ENCODE assay signal across 18 mouse cellular contexts in the genomic region with DNA sequence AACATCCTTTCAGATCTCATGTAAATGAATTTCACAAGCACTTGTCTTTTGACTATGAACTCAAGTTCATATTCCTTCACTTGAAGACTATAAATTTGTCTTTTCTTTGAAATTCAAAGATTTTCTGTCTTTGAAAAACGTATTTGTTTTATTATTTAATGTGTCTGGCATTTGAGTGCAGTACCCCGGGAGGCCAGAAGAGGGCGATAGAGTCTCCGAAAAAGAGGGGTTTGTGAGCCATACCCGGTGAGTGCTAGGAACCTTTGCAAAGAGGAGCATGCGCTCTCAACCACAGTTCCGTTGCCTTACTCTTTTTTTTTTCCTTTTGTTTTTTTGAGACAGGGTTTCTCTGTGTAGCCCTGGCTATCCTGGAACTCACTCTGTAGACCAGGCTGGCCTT.
DNase-seq lines count a peak whose midpoint lies in the region; TF ChIP-seq lines count a peak whose summit lies in the region.
"Had no signal": no experiment of that assay in that cellular context is flagged by ENCODE, and none has a peak within 500 bp of the region (broad histone marks: within the 10 kb centered on the region; RNA-seq: fewer than 3 reads in every experiment).

No protein-coding gene starts in this region.

- peak; percentile 69 for TF ChIP-seq CTCF in layer of hippocampus, adult 2 months (conservative IDR thresholded peaks at IDR 0.05)
- TF ChIP-seq CTCF in E14TG2a.4 (conservative IDR thresholded peaks at IDR 0.05; ENCODE audit: low read length), result peak; percentile 80
- peak; percentile 14; the same call in 1 of the 2 replicates for TF ChIP-seq CTCF in cortical plate, adult 2 months (IDR thresholded peaks at IDR 0.05; ENCODE audit: extremely low read depth, insufficient read depth, low read length)

- TF ChIP-seq POLR2A in cortical plate, adult 2 months (IDR thresholded peaks at IDR 0.05; ENCODE audit: extremely low read depth, insufficient read depth, low read length), result no peak

- peaks cover under 1% of the 10 kb centered on the region for H3K27me3 ChIP-seq in E14TG2a.4 (ENCODE audit: insufficient read depth, low read length)
- H3K27me3 ChIP-seq: CH12.LX; embryonic facial prominence, embryonic 13.5 days had no signal

- H3K9me3 ChIP-seq in E14TG2a.4 (ENCODE audit: low read length), result peaks cover 3% of the 10 kb centered on the region
- H3K9me3 ChIP-seq: embryonic facial prominence, embryonic 13.5 days; forebrain, embryonic 10.5 days had no signal

- H3K36me3 ChIP-seq in E14TG2a.4 (ENCODE audit: insufficient read depth, low read length), result no peaks in the 10 kb centered on the region
- H3K36me3 ChIP-seq: embryonic facial prominence, embryonic 13.5 days; forebrain, embryonic 10.5 days had no signal

- no peaks in the 10 kb centered on the region for H3K4me1 ChIP-seq in E14TG2a.4 (replicated peaks; ENCODE audit: low read depth, low read length)
- H3K4me1 ChIP-seq in cortical plate, adult 2 months (ENCODE audit: control insufficient read depth, insufficient read depth, low read length), result peaks cover 3% of the 10 kb centered on the region
- H3K4me1 ChIP-seq: embryonic facial prominence, embryonic 13.5 days; forebrain, embryonic 10.5 days had no signal

- no peak overlapping the region for H3K27ac ChIP-seq in layer of hippocampus, adult 2 months
- no peak overlapping the region for H3K27ac ChIP-seq in cortical plate, adult 2 months (ENCODE audit: insufficient read depth, low read length)
- H3K27ac ChIP-seq: embryonic facial prominence, embryonic 13.5 days; forebrain, embryonic 10.5 days had no signal

- no peak for DNase-seq in layer of hippocampus, adult 2 months (ENCODE audit: low spot score in 2 of 2)
- DNase-seq in layer of hippocampus, postnatal 25 days (ENCODE audit: extremely low spot score in 1 of 2, low spot score in 1 of 2), result no peak
- peak; percentile 2 for DNase-seq in 3T3-L1 (ENCODE audit: low read depth, low spot score)
- no peak for DNase-seq in neural tube, embryonic 10.5 days (ENCODE audit: extremely low spot score, low spot score)
- no peak for DNase-seq in ovary, postnatal 10 days (ENCODE audit: low spot score)
- DNase-seq: adrenal gland, postnatal 14 days; cerebellum, postnatal 36 days; heart, adult 18-20 months; kidney, postnatal 10 days; layer of hippocampus, adult 9-11 months; left cerebral cortex, postnatal 4 days; lung, adult 18-20 months; right cerebral cortex, postnatal 4 days had no signal

- no peak overlapping the region for H3K4me3 ChIP-seq in layer of hippocampus, adult 2 months
- no peak overlapping the region for H3K4me3 ChIP-seq in E14TG2a.4 (replicated peaks; ENCODE audit: low read length)
- no peak overlapping the region for H3K4me3 ChIP-seq in cortical plate, adult 2 months (ENCODE audit: insufficient read depth, low read length)
- H3K4me3 ChIP-seq: embryonic facial prominence, embryonic 13.5 days; forebrain, embryonic 10.5 days had no signal

Comparison
In these comparisons a context has a peak if more than half of its experiments do, and no peak if none do; other contexts are left out.
1. CTCF ChIP-seq: peak in every context shown above with its lines; median percentile 80 in E14TG2a.4; 69 in layer of hippocampus, adult 2 months; 14 in cortical plate, adult 2 months.